Mouse (Mus musculus): ENCODE data around the gene Traf3ip1. TPM values are rescaled to one million over a fixed set of nuclear protein-coding genes. Genes with fewer than 3 reads are reported as not detected.

Traf3ip1 gene
- polyA plus RNA-seq, 2 experiments, result 1.3 to 4.1 TPM

DNA sequence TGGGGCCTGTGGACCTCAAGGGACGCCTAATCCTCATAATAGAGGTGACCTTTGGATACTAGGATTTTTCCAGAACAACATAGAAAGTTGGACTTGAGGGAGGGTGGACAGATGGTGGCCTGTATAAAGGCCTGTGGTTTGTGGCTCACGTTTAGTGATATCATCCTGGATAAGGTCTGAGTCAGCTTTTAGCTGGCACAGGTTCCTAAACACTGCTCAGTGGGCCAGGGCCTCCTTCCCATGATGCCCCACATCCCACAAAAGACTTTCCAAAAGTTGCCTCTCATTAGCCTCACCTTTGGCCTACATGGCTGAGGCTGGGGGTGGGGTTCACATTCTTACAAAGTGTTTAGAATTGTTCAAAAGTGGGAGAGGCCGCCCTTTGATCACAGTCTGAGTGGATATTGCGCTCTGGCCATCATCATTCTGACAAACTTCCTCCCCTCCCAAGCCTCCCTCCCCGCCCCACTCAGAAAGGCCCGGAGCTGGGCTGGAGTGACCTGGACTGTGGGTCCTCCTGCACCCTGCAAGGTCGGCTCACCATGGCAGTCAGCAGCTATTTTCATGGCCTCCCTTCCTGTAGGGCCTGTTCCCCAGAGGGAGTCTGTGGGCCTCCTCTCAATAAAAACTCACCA is 83.6 kb downstream of the Traf3ip1 start:
- Histone ChIP-seq H3K4me3 (ENCODE audit: insufficient read depth in 1 of 2, low read depth in 2 of 2, low read length in 2 of 2) (no peak overlapping the region), H3K27ac (no peak overlapping the region), H3K9me3 (ENCODE audit: control insufficient read depth, low read length) (no peaks in the 10 kb centered on the region), H3K4me2 (ENCODE audit: low read depth) (no peak overlapping the region), H3K4me1 (replicated peaks; ENCODE audit: control insufficient read depth in 2 of 2, insufficient read depth in 2 of 2, low read length in 1 of 2) (peaks cover 0 to 4% of the 10 kb centered on the region in 2 experiments; a peak in 2 of 4 replicates), H3K27me3 (ENCODE audit: control insufficient read depth, insufficient read depth, low read length) (no peaks in the 10 kb centered on the region), H3K36me3 (replicated peaks; ENCODE audit: control insufficient read depth, insufficient read depth, low read depth) (no peaks in the 10 kb centered on the region), H3K9ac (replicated peaks) (no peak overlapping the region)
- TF ChIP-seq CTCF (IDR thresholded peaks at IDR 0.05; ENCODE audit: low read depth) (no peak), EP300 (IDR thresholded peaks at IDR 0.05; ENCODE audit: low read depth) (no peak)
- DNase-seq (ENCODE audit: low read depth in 3 of 3, low spot score in 3 of 3) (no peak), ATAC-seq (ENCODE audit: insufficient read depth) (no peak)
- WGBS (ENCODE audit: insufficient replicate concordance), result 58% methylated on average over 7 of the region's 7 CpGs

Other genes starting within 250 kb of the Traf3ip1 start
- gene Ube2f, start 244.3 kb upstream of the Traf3ip1 start, polyA plus RNA-seq (2012; rRNA removed), result 31.0 and 41.1 TPM in 2 replicates
- 58.3 and 61.1 TPM in 2 replicates for gene Ube2f, start 244.3 kb upstream of the Traf3ip1 start, polyA plus RNA-seq (2014; fragmentation: Nextera tagmentation; extraction: Ambion mirVana)
- gene Scly, start 196.3 kb upstream of the Traf3ip1 start, polyA plus RNA-seq (2012; rRNA removed), result 20.7 and 21.0 TPM in 2 replicates
- gene Scly, start 196.3 kb upstream of the Traf3ip1 start, polyA plus RNA-seq (2014; fragmentation: Nextera tagmentation; extraction: Ambion mirVana), result 21.0 and 22.6 TPM in 2 replicates
- gene Espnl, start 172.6 kb upstream of the Traf3ip1 start, polyA plus RNA-seq (2012; rRNA removed), result 0.01 and 0.03 TPM in 2 replicates
- gene Espnl, start 172.6 kb upstream of the Traf3ip1 start, polyA plus RNA-seq (2014; fragmentation: Nextera tagmentation; extraction: Ambion mirVana), result 0.01 TPM in 1 of 2 replicates, not detected in the other
- 0.01 and 0.02 TPM in 2 replicates for gene Klhl30, start 143.6 kb upstream of the Traf3ip1 start, polyA plus RNA-seq (2012; rRNA removed)
- not detected in 2 replicates for gene Klhl30, start 143.6 kb upstream of the Traf3ip1 start, polyA plus RNA-seq (2014; fragmentation: Nextera tagmentation; extraction: Ambion mirVana)
- 2.2 and 2.7 TPM in 2 replicates for gene Erfe, start 128.2 kb upstream of the Traf3ip1 start, polyA plus RNA-seq (2012; rRNA removed)
- 2.3 and 2.4 TPM in 2 replicates for gene Erfe, start 128.2 kb upstream of the Traf3ip1 start, polyA plus RNA-seq (2014; fragmentation: Nextera tagmentation; extraction: Ambion mirVana)
- gene Ilkap, start 95.8 kb upstream of the Traf3ip1 start, polyA plus RNA-seq (2012; rRNA removed), result 30.9 and 46.0 TPM in 2 replicates
- gene Ilkap, start 95.8 kb upstream of the Traf3ip1 start, polyA plus RNA-seq (2014; fragmentation: Nextera tagmentation; extraction: Ambion mirVana), result 62.1 and 65.8 TPM in 2 replicates
- 11.2 and 12.9 TPM in 2 replicates for gene Hes6, start 80.6 kb upstream of the Traf3ip1 start, polyA plus RNA-seq (2012; rRNA removed)
- gene Hes6, start 80.6 kb upstream of the Traf3ip1 start, polyA plus RNA-seq (2014; fragmentation: Nextera tagmentation; extraction: Ambion mirVana), result 14.5 and 15.1 TPM in 2 replicates
- 3.3 and 3.7 TPM in 2 replicates for gene Per2, start 35.3 kb upstream of the Traf3ip1 start, polyA plus RNA-seq (2012; rRNA removed)
- 1.6 and 2.2 TPM in 2 replicates for gene Per2, start 35.3 kb upstream of the Traf3ip1 start, polyA plus RNA-seq (2014; fragmentation: Nextera tagmentation; extraction: Ambion mirVana)
- 9.4 and 10.4 TPM in 2 replicates for gene Asb1, start 45.9 kb downstream of the Traf3ip1 start, polyA plus RNA-seq (2012; rRNA removed)
- 12.6 and 15.8 TPM in 2 replicates for gene Asb1, start 45.9 kb downstream of the Traf3ip1 start, polyA plus RNA-seq (2014; fragmentation: Nextera tagmentation; extraction: Ambion mirVana)